Mouse (Mus musculus) brain, adult 2 months (tissue): Measurements from ENCODE around the gene Vamp5.

Experiments
- DNase-seq: peaks from one replicate; pipeline ENCODE4 v3.0.0; 2011; ENCODE audit warnings: low read depth, low spot score

Gene Vamp5

DNA sequence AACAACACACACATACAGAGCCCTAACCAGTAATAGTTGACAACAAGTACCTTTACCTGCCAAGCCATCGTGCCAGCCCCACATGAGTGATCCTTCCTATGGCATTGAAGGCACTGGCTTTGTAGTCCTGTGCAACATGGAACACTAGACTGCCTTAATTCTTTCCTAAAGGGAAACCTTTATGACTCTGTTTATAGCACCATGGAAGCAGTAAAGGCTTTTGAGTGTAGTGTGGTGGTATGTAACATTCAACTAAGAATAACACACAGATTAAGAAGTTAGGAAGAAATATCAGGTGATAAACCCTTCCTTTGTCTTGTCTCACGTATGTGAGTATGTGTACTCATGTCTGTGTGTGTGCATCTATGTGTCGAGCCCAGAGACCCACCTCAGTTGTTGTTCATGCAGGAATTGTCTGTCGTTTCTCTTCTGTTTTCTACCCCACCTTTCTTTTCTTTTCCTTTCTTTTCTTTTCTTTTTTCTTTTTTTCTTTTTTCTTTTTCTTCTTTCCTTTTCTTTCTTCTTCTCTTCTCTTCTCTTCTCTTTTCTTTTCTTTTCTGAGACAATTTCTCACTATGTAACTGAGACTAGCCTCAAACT is 13.3 kb downstream of the Vamp5 start, which contains the start of gene Rnf181:
TSS of gene Rnf181 (minus strand) at position 113 of the 600 bp plus-strand sequence.
- no peak for DNase-seq

DNA sequence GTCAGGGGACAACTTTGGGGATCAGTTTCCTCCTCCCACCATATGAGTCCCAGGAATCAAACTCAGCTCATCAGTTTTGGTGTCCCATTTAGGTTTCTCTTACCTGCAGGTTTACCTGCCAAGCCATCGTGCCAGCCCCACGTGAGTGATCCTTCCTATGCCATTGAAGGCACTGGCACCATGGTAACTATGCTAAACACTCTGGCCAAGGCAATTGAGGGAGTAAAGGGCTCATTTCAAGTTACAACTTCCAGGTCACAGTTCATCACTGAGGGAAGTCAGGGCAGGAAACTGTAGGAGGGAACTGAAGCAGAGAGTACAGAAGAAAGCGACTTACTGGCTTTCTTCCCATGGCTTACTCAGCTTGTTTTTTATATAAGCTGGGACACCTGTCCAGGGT is 14.0 kb downstream of the Vamp5 start:
- no peak for DNase-seq

DNA sequence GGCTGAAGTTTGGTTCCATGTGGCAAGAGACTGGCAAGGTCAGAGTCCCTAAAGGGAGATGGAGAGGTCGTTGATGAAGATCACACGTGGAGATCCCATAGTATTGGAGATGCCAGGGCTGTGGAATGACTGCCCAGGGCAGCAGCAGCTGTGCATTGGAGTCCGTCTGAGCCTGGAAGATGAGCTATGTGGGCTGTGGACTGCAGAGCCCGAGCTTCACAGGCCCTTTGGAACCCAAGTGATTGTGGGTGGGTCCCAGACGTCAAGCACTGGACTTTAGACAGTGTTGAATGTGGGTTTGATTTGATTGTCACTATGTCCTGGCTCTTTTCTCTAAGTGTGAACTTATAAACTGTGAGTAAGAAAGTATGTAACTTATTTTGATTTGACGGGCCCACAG is 15.3 kb downstream of the Vamp5 start:
- DNase-seq: no peak

DNA sequence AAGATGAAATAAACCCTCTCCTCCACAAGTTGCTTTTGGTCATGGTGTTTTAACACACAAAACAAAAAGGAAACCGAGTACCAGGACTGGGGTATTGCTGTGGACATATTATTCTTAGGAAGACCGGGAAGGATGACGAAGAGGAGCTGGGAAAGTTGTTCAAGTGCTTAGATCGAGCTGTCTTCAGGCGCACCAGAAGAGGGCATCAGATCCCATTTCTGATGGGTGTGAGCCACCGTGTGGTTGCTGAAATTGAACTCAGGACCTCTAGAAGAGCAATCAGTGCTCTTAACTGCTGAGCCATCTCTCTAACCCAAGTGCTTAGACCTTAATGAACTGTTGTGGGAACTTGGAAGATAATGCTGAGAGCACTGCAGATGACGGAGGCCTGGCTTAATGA is 16.3 kb downstream of the Vamp5 start:
- no peak for DNase-seq

DNA sequence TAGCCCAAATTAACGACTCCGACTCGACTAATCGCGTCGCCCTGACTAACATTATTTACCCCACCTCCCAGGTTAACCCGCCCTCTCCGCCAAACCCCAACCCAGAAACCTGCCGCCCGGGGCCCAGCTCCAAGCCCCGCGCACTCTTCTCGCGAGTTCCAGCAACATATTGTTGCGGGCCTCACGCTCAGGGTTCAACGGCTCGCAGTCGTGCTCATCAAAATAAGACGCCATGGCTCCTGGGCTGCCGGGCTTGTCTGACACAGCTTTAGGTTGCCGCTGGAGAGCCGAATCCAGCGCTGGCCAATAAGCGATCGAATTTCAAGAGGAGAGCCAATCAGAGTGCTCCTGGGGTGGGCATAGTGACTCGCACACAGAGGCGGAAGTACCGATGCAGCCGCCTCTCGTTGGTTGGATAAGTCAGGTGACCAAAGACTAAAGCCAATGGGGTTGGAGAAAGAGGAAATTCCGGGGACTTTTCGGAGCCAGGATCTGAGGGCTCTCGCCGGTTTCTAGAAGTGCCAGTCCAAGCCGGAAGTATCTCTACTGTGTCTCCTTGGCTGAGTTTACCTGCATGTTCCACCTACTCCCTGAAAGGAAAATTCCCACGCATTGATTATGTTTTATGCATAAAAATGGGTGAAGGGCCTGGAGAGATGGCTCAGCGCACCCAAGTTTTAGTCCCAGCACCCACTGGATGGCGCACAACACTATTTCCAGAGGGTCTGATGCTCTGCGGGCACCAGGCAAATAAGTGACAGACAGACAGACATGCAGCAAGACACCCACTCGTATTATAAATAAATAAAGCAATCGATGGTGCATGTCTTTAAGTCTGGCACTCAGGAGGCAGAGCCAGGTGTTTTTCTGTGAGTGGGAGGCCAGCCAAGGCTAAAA is 17.9 kb downstream of the Vamp5 start:
- peak; percentile 99 for DNase-seq

DNA sequence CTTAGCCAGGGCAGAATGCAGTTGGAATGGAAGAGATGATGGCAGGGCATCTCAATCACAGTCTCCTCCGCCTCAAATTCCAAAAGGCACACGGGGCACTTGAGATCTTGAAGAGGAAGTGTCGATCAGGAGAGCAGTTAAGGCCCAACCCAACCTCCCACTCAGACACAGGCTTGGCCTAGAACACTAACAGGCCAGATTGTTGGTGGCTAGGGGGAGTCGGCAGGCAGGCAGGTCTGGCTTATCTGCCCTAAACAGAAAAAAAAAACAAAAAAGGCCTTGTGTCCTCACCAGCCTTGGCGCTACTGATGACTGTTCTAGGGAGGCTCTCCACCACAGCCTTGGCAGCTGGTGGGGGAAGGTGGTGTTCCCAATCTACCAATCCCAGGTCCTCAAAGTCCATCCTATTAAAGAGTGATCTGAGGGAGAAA is 19.1 kb downstream of the Vamp5 start:
- no peak for DNase-seq

DNA sequence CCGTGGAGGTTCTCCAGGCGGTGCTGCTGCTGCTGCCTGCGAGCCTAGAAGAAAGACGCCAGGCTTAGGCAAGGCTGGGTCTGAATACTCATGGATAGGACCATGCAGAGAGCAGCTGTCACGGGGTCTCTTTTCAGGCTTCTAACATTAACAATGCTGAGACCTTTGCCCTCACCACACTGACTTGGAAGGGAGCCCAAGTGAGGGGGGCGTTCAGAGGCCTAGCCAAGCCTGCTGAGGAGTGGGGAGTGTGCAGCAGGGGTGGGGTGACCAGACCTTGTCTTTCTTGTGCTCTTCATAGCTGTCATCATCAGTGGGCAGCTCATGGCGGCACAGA is 19.7 kb downstream of the Vamp5 start:
- no peak for DNase-seq

DNA sequence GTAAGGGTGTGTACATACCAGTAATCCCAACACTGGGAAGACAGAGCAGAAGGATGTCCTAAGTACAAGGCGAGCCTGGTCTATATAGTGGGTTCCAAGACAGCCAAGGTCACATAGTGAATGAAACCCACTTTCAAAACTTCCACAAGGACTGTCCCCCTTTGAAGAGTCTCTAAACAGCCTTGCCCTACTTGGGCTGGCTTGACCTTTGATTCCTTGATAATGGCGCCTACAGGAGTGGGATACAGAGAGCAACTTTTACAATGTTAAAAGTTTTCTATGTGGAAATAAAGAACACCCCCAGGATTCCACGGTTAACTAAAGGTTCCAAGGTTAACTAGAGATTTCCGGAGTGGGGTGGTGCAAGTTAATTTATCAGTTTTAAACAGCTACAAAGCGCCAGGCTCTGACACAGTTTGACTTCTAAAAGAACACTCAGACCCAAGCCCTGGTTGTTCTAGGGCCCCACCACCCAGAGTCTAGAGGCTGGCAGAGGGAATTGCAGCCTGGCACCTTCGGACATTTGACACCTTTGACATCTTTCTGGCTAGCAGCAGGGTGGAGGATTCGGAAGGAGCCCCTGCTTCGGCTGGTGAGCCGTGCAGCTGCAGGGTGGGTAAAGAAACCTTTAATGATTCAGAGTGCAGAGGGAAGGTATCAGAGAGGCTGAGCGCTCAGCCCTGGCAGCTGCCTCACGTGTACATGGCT is 20.2 kb downstream of the Vamp5 start:
- DNase-seq: no peak

DNA sequence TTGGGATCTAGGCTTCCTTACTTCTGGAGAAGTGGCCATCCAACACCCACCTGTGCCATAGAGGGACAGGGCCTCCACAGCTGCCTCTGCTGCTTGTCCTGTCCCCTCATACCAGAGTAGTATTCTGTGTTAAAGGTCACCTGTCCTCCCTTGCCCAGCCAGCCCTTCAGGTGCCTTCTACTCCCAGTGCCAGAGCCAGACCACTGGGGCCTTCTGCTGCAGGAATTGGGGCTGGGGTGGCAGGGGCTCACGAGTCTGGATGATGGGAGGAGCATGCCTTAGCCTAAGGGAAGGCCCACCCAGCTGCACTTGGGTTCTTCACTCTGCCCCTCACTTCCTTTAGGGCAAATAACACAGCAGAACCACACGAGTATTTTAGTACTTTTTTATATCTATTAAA is 20.9 kb downstream of the Vamp5 start:
- no peak for DNase-seq

DNA sequence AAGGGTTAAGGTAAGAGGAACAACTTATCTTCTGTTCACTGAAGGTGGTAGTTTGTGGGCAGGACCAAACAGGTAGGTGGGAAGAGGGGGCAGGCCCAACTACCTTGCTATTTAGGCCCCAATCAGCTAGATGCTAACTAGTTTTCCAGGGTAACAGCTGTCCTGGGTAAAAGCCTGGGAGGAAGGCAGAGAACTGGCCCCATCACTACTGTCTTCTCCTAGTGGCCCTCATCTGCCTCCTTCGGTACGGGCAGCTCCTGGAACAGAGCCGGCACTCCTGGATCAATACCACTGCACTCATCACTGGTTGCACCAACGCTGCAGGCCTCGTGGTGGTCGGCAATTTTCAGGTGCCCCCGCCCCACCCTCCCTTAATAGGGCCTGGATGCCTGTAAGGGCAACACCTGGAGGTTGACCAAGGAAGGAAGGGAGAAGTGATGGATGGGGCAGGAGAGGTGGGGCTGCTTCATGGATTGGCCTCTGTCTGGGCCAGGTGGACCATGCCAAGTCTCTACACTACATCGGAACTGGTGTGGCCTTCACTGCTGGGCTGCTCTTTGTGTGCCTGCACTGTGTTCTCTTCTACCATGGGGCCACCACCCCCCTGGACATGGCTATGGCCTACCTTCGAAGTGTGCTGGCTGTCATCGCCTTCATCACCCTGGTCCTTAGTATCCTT is 22.0 kb downstream of the Vamp5 start:
- DNase-seq: no peak

DNA sequence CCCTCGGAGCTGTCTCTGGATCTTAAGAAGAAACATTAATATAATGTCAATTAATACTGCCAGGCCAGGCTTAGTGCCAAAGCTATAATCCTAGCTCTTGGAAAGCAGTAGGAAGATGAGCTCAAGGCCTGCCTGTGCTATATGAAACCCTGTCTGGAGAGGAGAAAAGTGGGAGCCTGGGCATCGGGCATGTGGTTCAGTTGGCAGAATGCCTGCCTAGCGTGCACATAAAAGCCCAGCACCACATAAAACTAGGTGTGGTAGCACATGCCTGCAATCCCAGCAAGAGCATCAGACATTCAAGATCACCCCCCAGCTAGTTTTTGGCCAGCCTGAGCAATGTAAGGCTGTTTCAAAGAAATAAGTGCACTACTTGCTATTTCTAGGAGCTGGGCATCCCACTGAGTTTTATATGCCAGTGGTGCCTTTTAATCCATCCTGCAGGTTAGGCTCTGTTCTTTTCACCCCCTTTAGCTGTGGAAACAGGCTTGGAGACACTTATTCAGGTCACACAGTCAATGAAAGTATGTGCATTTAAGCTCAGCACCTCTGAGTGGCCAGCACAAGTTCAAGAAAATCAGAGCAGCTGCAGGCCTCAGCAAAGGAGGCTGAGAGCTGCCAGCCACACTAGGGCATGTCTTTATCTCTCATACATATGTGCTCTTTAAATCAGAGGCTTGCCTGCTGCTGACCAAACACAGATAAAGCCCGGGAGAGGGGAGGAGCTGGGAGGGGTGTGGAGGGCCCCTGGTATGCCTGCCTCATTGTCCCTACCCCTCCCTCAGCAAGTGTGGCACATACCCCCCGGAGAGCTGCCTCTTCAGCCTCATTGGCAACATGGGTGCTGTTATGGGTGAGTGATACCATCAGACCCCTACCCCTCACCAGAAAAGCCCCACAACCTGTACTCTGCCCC is 22.8 kb downstream of the Vamp5 start:
- DNase-seq: peak; percentile 36

DNA sequence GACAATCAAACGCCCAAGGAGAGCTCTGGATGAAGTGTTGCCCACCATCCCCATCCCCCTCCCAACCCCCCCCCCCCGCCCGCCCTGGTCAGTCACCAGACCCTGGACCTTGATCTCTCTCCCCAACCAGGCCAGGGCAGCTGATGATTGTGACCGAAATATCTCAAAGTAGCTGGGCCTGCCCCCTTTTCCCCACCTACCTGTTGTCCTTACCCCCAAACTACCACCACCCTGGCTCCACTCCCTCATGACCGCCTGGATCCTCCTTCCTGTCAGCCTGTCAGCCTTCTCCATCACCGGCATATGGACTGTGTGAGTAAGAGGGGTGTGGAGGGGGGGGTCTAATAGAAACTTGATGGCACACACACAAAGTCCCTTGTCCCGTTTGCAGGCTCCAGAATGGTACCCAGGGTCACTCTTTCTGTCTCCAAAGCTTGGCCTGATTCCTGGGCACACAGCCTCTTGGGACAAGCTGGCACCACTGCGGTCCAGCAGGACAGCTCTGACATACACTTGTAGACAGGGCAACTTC is 24.2 kb downstream of the Vamp5 start:
- peak; percentile 65 for DNase-seq

DNA sequence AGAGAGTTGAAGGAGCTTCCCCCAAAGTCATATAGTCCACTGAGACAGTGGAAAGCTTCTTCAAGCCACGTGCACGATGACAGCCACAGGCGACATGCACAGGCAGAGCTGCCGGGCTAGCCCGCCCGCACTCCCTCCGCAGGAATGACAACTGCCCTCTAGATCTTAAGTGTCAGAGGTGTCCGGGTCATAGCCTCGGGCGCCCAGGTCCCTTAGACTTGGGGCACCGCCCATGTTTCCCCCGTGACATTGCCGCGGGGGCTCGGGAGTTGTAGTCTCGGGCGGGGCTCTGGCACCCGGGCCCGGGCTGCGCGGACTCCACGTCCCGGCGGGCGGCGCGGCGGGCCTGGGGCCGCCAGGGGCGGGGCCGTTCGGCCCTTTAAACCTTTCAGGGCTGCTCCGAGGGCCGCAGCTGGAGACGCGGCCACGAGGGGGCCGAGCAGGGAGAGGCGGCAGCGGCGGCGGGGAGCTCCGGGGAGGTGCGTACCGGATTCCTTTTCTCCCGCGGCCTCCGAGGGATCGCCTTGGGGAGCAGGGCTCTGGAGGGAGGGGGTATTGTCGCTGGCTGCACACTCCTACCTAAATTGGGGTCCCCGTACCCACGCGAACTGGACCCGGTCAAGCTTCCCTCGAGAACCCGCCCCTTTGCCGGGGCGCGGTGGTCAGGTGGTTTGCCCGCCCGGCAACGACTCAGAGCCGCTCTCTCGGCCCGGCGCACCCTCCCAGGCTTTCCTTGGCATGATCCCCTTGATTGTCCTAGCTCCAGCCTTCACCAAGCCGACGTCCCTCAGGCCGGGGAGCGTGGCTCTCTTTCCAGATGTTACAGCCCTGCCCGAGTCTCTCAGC is 25.0 kb downstream of the Vamp5 start, which contains the start of gene Tmem150a:
TSS of gene Tmem150a (plus strand) at position 382 of the 846 bp plus-strand sequence.
- peak; percentile 85 for DNase-seq

DNA sequence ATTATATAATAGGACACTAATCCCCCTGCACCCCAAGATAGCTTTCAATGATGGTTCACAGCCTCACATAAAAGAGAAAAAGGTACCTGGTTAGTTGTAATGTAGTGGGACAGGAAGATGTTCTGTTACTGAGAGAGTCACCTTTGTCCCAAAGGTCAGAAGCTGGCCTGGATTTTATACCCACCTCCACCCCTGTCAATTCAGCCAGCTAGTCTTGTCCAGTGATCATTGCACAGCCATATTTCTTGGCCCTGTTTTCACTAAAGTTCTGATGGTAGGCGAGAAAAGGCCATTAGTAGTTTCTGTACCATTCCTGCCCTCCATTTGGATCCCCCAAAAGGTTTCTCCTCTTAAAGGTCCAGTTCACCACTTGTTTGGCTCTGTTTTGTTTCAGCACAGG is 26.2 kb downstream of the Vamp5 start:
- no peak for DNase-seq

DNA sequence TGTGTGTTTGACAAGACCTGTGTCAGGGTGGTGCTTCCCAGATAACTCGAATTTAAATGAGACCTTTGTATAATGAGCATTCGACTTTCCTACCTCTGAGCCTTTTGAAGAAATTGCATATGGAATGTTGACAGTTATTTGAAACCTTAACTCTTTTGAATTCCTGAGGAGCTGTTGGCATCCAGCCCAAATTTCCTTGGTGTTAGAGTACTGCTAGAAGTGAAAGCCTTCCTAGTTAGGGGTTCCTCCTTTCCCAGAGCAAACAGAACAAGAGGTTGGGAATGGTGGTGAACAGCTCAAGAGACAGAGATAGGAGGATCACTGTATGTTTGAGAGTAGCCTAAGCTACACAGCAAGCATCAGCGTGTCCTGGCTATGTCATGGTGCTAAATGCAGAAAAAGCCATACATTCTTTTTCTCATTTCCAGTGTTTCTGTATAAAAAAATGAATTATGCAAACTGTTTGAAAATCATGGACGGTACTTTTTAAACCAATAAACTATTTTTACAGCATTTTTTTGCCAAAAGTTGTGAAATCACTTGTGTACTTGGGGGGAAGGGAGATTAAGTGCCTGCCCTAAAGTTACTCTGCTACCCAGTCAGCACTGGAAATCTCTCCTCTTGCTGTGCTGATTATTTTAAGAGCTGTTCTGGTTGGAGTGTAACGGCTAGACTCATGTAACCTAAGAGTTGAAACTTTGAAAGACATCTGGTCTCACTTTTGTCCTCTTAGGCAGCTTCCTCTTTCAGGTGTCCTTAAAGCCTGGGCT is 27.4 kb downstream of the Vamp5 start:
- no peak for DNase-seq

DNA sequence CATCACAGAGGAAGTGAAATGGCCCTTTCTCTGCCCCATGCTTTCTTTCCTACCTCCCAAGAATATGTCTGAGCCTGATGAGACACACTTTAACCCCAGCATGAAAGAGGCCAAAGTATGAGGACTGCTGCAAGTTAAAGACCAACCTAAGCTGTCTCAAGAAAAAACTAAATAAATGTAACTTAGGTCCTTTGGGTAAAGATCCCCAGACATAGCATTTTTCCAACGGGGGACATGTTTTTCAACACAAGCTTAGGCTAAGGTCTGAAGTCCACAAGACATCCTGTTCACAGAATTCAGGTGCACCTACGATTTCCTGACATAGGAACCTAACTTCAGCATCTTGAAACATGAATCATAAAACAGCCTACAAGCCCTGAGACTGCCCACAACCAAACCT is 30.1 kb downstream of the Vamp5 start:
- DNase-seq: no peak

DNA sequence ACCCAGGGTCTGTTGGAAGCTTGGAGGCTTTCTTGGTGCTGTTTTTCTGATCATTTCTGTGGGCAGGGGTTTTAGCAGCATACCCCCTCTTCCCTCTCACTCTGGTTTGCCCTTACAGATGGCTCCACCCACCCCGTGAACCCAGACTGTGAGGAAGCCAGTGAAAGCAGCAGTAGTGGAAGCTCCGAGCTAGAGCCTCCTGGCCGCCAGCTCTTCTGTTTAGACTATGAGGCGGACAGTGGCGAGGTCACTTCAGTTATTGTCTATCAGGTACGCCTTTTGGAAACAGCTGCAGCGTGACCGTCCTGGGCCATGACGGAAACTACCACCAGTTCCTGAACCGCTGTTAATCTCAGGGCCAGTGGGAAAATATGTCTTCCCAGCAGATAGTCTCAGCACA is 31.9 kb downstream of the Vamp5 start:
- DNase-seq: no peak

DNA sequence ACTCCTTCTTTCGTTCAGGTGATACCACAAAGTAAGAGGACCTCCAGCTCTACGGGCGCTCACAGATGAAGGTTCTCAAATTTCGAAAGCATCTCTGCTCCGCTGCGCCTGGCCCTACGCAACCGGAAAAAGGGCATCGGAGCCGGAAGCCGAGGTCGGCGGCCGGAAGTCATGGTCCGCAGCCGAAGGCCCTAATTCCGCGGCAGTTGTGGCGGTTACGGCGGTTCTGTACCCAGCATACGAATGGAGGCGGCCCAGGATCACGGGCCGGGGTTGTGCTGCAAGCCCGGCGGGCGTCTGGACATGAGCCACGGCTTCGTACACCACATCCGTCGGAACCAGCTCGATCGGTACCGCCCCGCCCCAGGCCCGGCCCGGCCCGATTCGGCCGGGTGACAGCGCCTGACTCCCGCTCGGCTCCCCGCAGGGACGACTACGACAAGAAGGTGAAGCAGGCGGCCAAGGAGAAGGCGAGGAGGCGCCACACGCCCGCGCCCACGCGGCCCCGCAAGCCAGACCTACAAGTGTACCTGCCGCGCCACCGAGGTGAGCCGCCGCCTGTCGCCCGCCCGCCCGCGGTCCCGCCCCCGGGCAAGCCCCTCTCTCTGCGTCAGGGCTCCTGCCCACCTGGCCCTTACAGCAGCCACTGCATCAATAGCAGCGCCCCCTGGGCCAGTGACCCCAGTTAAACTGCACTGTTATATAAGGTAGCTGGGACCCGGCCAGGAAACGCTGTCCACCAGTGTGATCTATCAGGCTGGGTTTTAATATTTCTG is 32.9 kb downstream of the Vamp5 start, which contains the start of gene 0610030E20Rik:
TSS of gene 0610030E20Rik (plus strand) at position 152 of the 776 bp plus-strand sequence.
- peak; percentile 92 for DNase-seq
